In the genomic region with DNA sequence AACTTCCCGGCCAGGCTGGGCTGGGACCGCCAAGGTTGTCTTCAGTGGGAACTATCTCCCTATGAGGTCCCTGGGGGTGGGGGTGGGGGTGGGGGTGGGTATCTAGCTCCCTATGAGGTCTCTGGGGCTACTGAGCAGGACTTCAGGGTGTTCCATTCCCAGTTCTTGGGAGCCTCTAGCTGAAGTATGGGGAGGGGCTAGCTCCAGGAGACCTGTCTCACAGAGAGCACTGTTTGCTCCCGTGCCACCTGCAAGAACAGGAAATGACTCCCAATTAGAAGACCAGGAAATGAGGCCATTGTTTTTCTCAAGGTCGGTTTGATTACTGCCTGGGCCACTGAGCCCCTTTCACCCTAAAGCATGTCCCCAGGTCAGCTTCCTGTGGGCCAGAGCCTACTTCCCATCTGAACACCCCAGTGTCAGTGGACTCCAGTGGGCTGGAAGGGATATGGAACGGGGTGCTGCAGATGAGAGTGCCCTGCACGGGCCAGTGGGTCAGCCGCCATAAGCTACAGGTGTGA, we compare ENCODE assay signal across 11 mouse cellular contexts. TPM values are rescaled to one million over a fixed set of nuclear protein-coding genes. Genes with fewer than 3 reads are reported as not detected.
DNase-seq lines count a peak whose midpoint lies in the region; ATAC-seq and TF ChIP-seq lines count a peak whose summit lies in the region.
"Had no signal": no experiment of that assay in that cellular context is flagged by ENCODE, and none has a peak within 500 bp of the region (broad histone marks: within the 10 kb centered on the region; RNA-seq: fewer than 3 reads in every experiment).

No protein-coding gene starts in this region.

- H3K4me1 ChIP-seq in forebrain, embryonic 10.5 days, result peaks cover 66% of the 10 kb centered on the region
- H3K4me1 ChIP-seq in forebrain, postnatal 0 days (ENCODE audit: insufficient read depth), result 0 out of 2 replicates have a peak, but pooled peaks cover 2% of the 10 kb centered on the region
- H3K4me1 ChIP-seq in kidney, embryonic 14.5 days (ENCODE audit: control insufficient read depth, insufficient read depth, low read length), result peaks cover 18% of the 10 kb centered on the region; the same call in 1 of the 2 replicates
- peaks cover 8% of the 10 kb centered on the region; the same call in 1 of the 2 replicates for H3K4me1 ChIP-seq in lung, postnatal 0 days (ENCODE audit: insufficient read depth, low read depth, low read length)
- H3K4me1 ChIP-seq in stomach, embryonic 15.5 days, result peaks cover 16% of the 10 kb centered on the region; the same call in 1 of the 2 replicates

- no peaks in the 10 kb centered on the region for H3K27me3 ChIP-seq in forebrain, embryonic 10.5 days (ENCODE audit: poor library complexity, severe bottlenecking)
- H3K27me3 ChIP-seq in forebrain, postnatal 0 days (ENCODE audit: insufficient read depth, low read length), result no peaks in the 10 kb centered on the region
- no peaks in the 10 kb centered on the region for H3K27me3 ChIP-seq in kidney, embryonic 14.5 days (ENCODE audit: control insufficient read depth, insufficient read depth, low read length)
- H3K27me3 ChIP-seq in lung, postnatal 0 days (replicated peaks; ENCODE audit: insufficient read depth, low read length), result no peaks in the 10 kb centered on the region
- no peaks in the 10 kb centered on the region for H3K27me3 ChIP-seq in stomach, embryonic 15.5 days (replicated peaks)
- H3K27me3 ChIP-seq: hindbrain, embryonic 15.5 days had no signal

- WGBS in forebrain, embryonic 10.5 days, result 64% methylated on average over 7 of the region's 7 CpGs
- WGBS in forebrain, postnatal 0 days, result 75% methylated on average over 7 of the region's 7 CpGs
- 37% methylated on average over 7 of the region's 7 CpGs for WGBS in kidney, embryonic 14.5 days
- 45% methylated on average over 7 of the region's 7 CpGs for WGBS in lung, postnatal 0 days
- WGBS in stomach, embryonic 15.5 days, result 50% methylated on average over 7 of the region's 7 CpGs

- no peak overlapping the region for H3K9ac ChIP-seq in forebrain, postnatal 0 days
- 0 out of 2 replicates have a peak overlapping the region, but pooled peaks have one; percentile 12 for H3K9ac ChIP-seq in kidney, embryonic 14.5 days (ENCODE audit: low read depth, low read length)
- H3K9ac ChIP-seq in lung, postnatal 0 days (replicated peaks; ENCODE audit: low read depth), result no peak overlapping the region
- H3K9ac ChIP-seq in stomach, embryonic 15.5 days, result no peak overlapping the region
- H3K9ac ChIP-seq: hindbrain, embryonic 15.5 days had no signal

- H3K9me3 ChIP-seq in forebrain, embryonic 10.5 days, result no peaks in the 10 kb centered on the region
- no peaks in the 10 kb centered on the region for H3K9me3 ChIP-seq in forebrain, postnatal 0 days (ENCODE audit: low read length)
- H3K9me3 ChIP-seq in kidney, embryonic 14.5 days (ENCODE audit: control insufficient read depth, low read length), result no peaks in the 10 kb centered on the region
- no peaks in the 10 kb centered on the region for H3K9me3 ChIP-seq in lung, postnatal 0 days (ENCODE audit: low read length)
- H3K9me3 ChIP-seq in stomach, embryonic 15.5 days, result no peaks in the 10 kb centered on the region
- H3K9me3 ChIP-seq: G1E; hindbrain, embryonic 15.5 days had no signal

- no peaks in the 10 kb centered on the region for H3K36me3 ChIP-seq in forebrain, embryonic 10.5 days (replicated peaks)
- no peaks in the 10 kb centered on the region for H3K36me3 ChIP-seq in forebrain, postnatal 0 days (ENCODE audit: insufficient read depth)
- H3K36me3 ChIP-seq in kidney, embryonic 14.5 days (ENCODE audit: control insufficient read depth, insufficient read depth, low read length), result no peaks in the 10 kb centered on the region
- H3K36me3 ChIP-seq in lung, postnatal 0 days (ENCODE audit: insufficient read depth, low read length), result no peaks in the 10 kb centered on the region
- H3K36me3 ChIP-seq in stomach, embryonic 15.5 days, result no peaks in the 10 kb centered on the region
- H3K36me3 ChIP-seq: G1E; hindbrain, embryonic 15.5 days had no signal

- no peak for DNase-seq in forebrain, embryonic 10.5 days (ENCODE audit: extremely low spot score, low spot score)
- DNase-seq in forebrain, postnatal 0 days, result no peak
- DNase-seq in kidney, postnatal 14 days, result no peak
- peak; percentile 39 for DNase-seq in lung, postnatal 0 days (ENCODE audit: low spot score)
- no peak for DNase-seq in lung, postnatal 25 days (ENCODE audit: low spot score)
- no peak for DNase-seq in cerebellum, postnatal 14 days

- TF ChIP-seq CTCF in forebrain, postnatal 0 days (IDR thresholded peaks at IDR 0.05; ENCODE audit: low read depth), result no peak
- TF ChIP-seq CTCF in lung, postnatal 0 days (IDR thresholded peaks at IDR 0.05), result no peak

- H3K27ac ChIP-seq in forebrain, embryonic 10.5 days, result peak overlapping the region; percentile 6; the same call in 1 of the 2 replicates
- no peak overlapping the region for H3K27ac ChIP-seq in forebrain, postnatal 0 days (ENCODE audit: low read depth, low read length)
- peak overlapping the region; percentile 74; the same call in 1 of the 2 replicates for H3K27ac ChIP-seq in kidney, embryonic 14.5 days (ENCODE audit: low read depth, low read length)
- peak overlapping the region; percentile 47; the same call in 1 of the 2 replicates for H3K27ac ChIP-seq in lung, postnatal 0 days (ENCODE audit: low read length)
- peak overlapping the region; percentile 28; the same call in 1 of the 2 replicates for H3K27ac ChIP-seq in stomach, embryonic 15.5 days

- no peak for ATAC-seq in forebrain, postnatal 0 days
- peak; percentile 44; the same call in 1 of the 2 replicates for ATAC-seq in kidney, embryonic 14.5 days (ENCODE audit: low FRiP score, low TSS enrichment)
- ATAC-seq in lung, postnatal 0 days, result peak; percentile 27; the same call in 1 of the 2 replicates
- ATAC-seq in stomach, embryonic 15.5 days (ENCODE audit: insufficient read depth, low FRiP score, low read depth), result no peak

- TF ChIP-seq EP300 in lung, postnatal 0 days (IDR thresholded peaks at IDR 0.05), result no peak; the same call in 1 of the 2 replicates

- H3K4me3 ChIP-seq in forebrain, embryonic 10.5 days, result no peak overlapping the region
- H3K4me3 ChIP-seq in forebrain, postnatal 0 days (ENCODE audit: low read depth, low read length), result no peak overlapping the region
- H3K4me3 ChIP-seq in kidney, embryonic 14.5 days (ENCODE audit: low read length), result no peak overlapping the region
- no peak overlapping the region for H3K4me3 ChIP-seq in lung, postnatal 0 days (ENCODE audit: low read depth, low read length)
- H3K4me3 ChIP-seq in stomach, embryonic 15.5 days (replicated peaks), result no peak overlapping the region
- H3K4me3 ChIP-seq: erythroblast, embryonic 14.5 days; hindbrain, embryonic 15.5 days had no signal

- H3K4me2 ChIP-seq in forebrain, postnatal 0 days (ENCODE audit: low read depth), result no peak overlapping the region
- H3K4me2 ChIP-seq in kidney, embryonic 14.5 days (replicated peaks; ENCODE audit: low read depth, low read length), result no peak overlapping the region
- H3K4me2 ChIP-seq in lung, postnatal 0 days (replicated peaks; ENCODE audit: low read depth, low read length), result no peak overlapping the region
- no peak overlapping the region for H3K4me2 ChIP-seq in stomach, embryonic 15.5 days
- H3K4me2 ChIP-seq: hindbrain, embryonic 15.5 days had no signal

RNA-seq across cellular contexts. Expression of gene Abtb1, which starts 29.8 kb away (rescaled TPM):
- polyA plus RNA-seq in forebrain, embryonic 10.5 days (2016; fragmentation: Nextera tagmentation; extraction: Ambion mirVana), result 20.8 and 21.5 TPM in 2 replicates
- total RNA-seq in forebrain, postnatal 0 days (2014; rRNA removed), result 37.0 and 50.5 TPM in 2 replicates
- polyA plus RNA-seq in forebrain, postnatal 0 days (2015; fragmentation: Nextera tagmentation; extraction: Ambion mirVana), result 30.4 and 31.1 TPM in 2 replicates
- 24.8 and 27.1 TPM in 2 replicates for polyA plus RNA-seq in kidney, embryonic 14.5 days (2014; fragmentation: Nextera tagmentation; extraction: Ambion mirVana)
- 59.5 and 70.3 TPM in 2 replicates for polyA plus RNA-seq in lung, postnatal 0 days (2015; fragmentation: Nextera tagmentation; extraction: Ambion mirVana)
- polyA plus RNA-seq in stomach, embryonic 15.5 days (2015; fragmentation: Nextera tagmentation; extraction: Ambion mirVana), result 29.8 and 31.5 TPM in 2 replicates

Comparison
In these comparisons a context has a peak if more than half of its experiments do, and no peak if none do; other contexts are left out.
1. ATAC-seq: peak in kidney, embryonic 14.5 days (single experiment) and lung, postnatal 0 days (single experiment); none in forebrain, postnatal 0 days (single experiment) and stomach, embryonic 15.5 days (single experiment).